Mouse (Mus musculus) right cerebral cortex, postnatal 4 days (tissue): ENCODE measurements at regions not wholly inside any gene's neighbourhood (a gene's known extent, or its start where the extent isn't known, plus 50 kb on each side); places are given as distances from the start of the nearest gene placed in this dataset.
A peak's percentile ranks its signal among the peaks of the same experiment; 100 is the strongest.
"Not testable (repeated sequence)": the region's sequence is repeated elsewhere in the genome, so short reads cannot be mapped to it uniquely, and the experiment has no call there.

ENCODE experiments used
- DNase-seq: peaks from one replicate; pipeline ENCODE4 v3.0.0-alpha.2; 2022

GRCm38 (mm10) chr15:14815556-14815955 lies 1642.1 kb upstream of the Cdh6 start:
- no peak for DNase-seq

GRCm38 (mm10) chr15:14806849-14807248 lies 1633.4 kb upstream of the Cdh6 start:
- DNase-seq, result no peak

GRCm38 (mm10) chr15:14795221-14795620 lies 1621.7 kb upstream of the Cdh6 start:
- DNase-seq, result no peak

- no peak for DNase-seq
Observed at GRCm38 (mm10) chr15:14780727-14781126, 1607.3 kb upstream of the Cdh6 start.

GRCm38 (mm10) chr15:14741733-14742132 lies 1568.3 kb upstream of the Cdh6 start:
- no peak for DNase-seq

- not testable (repeated sequence) for DNase-seq
Observed at GRCm38 (mm10) chr15:14697925-14698324, 1524.5 kb upstream of the Cdh6 start.

GRCm38 (mm10) chr15:14696481-14696880 lies 1523.0 kb upstream of the Cdh6 start:
- DNase-seq, result no peak

GRCm38 (mm10) chr15:14689141-14689540 lies 1515.7 kb upstream of the Cdh6 start:
- no peak for DNase-seq

GRCm38 (mm10) chr15:14642291-14642690 lies 1468.8 kb upstream of the Cdh6 start:
- no peak for DNase-seq

GRCm38 (mm10) chr15:14628523-14628922 lies 1455.0 kb upstream of the Cdh6 start:
- peak; percentile 8 for DNase-seq

- no peak for DNase-seq
Observed at GRCm38 (mm10) chr15:14606691-14607090, 1433.2 kb upstream of the Cdh6 start.
